Mouse (Mus musculus) gastrocnemius, adult 2 months (tissue): Measurements from ENCODE around the gene Brdt. TPM values are rescaled to one million over a fixed set of nuclear protein-coding genes. Genes with fewer than 3 reads are reported as not detected.

Experiments used
- DNase-seq: peaks from one replicate; pipeline ENCODE4 v3.0.0; 2022
- H3K27ac ChIP-seq: fragments of 200-600 bp; 2 replicates; pipeline ENCODE4 v1.8.1; 2022; ENCODE audit warnings: mild to moderate bottlenecking
- H3K4me3 ChIP-seq: fragments of 200-600 bp; 2 replicates; pipeline ENCODE4 v1.8.1; 2022; ENCODE audit warnings: mild to moderate bottlenecking, moderate library complexity
- CTCF ChIP-seq: fragments of 200-600 bp; IDR thresholded peaks from 2 replicates; pipeline ENCODE4 v1.8.1; 2022; ENCODE audit warnings: antibody characterized with exemption, mild to moderate bottlenecking, moderate library complexity
- intact Hi-C: fragments of 180-260 bp; cut with DNase I; formaldehyde crosslinking; loops from one replicate; pipeline ENCODE4 v1.15.1; 2025
- long read RNA-seq, 2 experiments: library from polyadenylated mRNA; stranded (forward); transcript quantifications; one replicate each; pipeline ENCODE4 v2.0.0; 2021
- total RNA-seq, 2 experiments: library from RNA; stranded (reverse); gene quantifications; 2 replicates each; pipeline ENCODE4 v1.2.3; 2021

Brdt gene
- total RNA-seq, result 1 to 10 TPM; 2.1 to 2.3 TPM
- long read RNA-seq, experiment 1, result 0 reads
- long read RNA-seq, experiment 2, result 0 reads

- intact Hi-C loops, result no loop called here
- DNase-seq, result no peak
Measured at GRCm38 (mm10) chr5:107330916-107331421, at the start of gene Brdt. Gene Brdt (plus strand): TSS chr5:107331159.

GRCm38 (mm10) chr5:107282561-107283307 lies 48.2 kb upstream of the Brdt start:
- no peak for DNase-seq
- TF ChIP-seq CTCF, result no peak
- peak overlapping the region; percentile 13 for H3K4me3 ChIP-seq
- H3K27ac ChIP-seq, result peak overlapping the region; percentile 60; the same call in 1 of the 2 replicates
- intact Hi-C loops, result loop anchor here (10.0 kb wide), 1 partner anchor 158 kb away; no protein-coding TSS in a partner anchor

More at GRCm38 (mm10) chr5:107330916-107331421, at the start of gene Brdt:
- Histone ChIP-seq H3K27ac (no peak within 1 kb of the TSS), H3K4me3 (no peak within 1 kb of the TSS)
- no peak for TF ChIP-seq CTCF

GRCm38 (mm10) chr5:107283935-107284524 lies 46.9 kb upstream of the Brdt start:
- peak; percentile 65 for DNase-seq
- peak overlapping the region; percentile 62 for H3K27ac ChIP-seq

GRCm38 (mm10) chr5:107285563-107285962 lies 45.4 kb upstream of the Brdt start:
- TF ChIP-seq CTCF, result no peak
- Histone ChIP-seq H3K27ac (peak overlapping the region; percentile 92), H3K4me3 (peak overlapping the region; percentile 99)
- DNase-seq, result no peak
- intact Hi-C loops, result loop anchor here (5.0 to 10.0 kb wide), 2 partner anchors 118 to 161 kb away; no protein-coding TSS in a partner anchor

More at GRCm38 (mm10) chr5:107283935-107284524, 46.9 kb upstream of the Brdt start:
- intact Hi-C loops, result loop anchor here (10.0 kb wide), 1 partner anchor 159 kb away; no protein-coding TSS in a partner anchor
- peak overlapping the region; percentile 29 for H3K4me3 ChIP-seq
- TF ChIP-seq CTCF, result no peak

- intact Hi-C loops, result loop anchor here (5.0 to 10.0 kb wide), 2 partner anchors 120 to 163 kb away; no protein-coding TSS in a partner anchor
- H3K27ac ChIP-seq, result peak overlapping the region; percentile 92
- H3K4me3 ChIP-seq, result peak overlapping the region; percentile 99
- peak; percentile 77 for DNase-seq
- TF ChIP-seq CTCF, result peak; percentile 80
Measured at GRCm38 (mm10) chr5:107287254-107287907, 43.6 kb upstream of the Brdt start.

- Histone ChIP-seq H3K27ac (peak overlapping the region; percentile 92), H3K4me3 (peak overlapping the region; percentile 99)
- TF ChIP-seq CTCF, result no peak
- DNase-seq, result no peak
- intact Hi-C loops, result loop anchor here (2.0 to 10.0 kb wide), 3 partner anchors 121 to 297 kb away; no protein-coding TSS in a partner anchor
Measured at GRCm38 (mm10) chr5:107287908-107288267, 43.1 kb upstream of the Brdt start.

- Histone ChIP-seq H3K27ac (peak overlapping the region; percentile 92), H3K4me3 (peak overlapping the region; percentile 99)
- no peak for TF ChIP-seq CTCF
- DNase-seq, result peak; percentile 70
- intact Hi-C loops, result loop anchor here (2.0 to 10.0 kb wide), 3 partner anchors 121 to 298 kb away; no protein-coding TSS in a partner anchor
Measured at GRCm38 (mm10) chr5:107288427-107289233, 42.3 kb upstream of the Brdt start.

GRCm38 (mm10) chr5:107289234-107289764 lies 41.7 kb upstream of the Brdt start, which contains the start of gene Tgfbr3:
Gene Tgfbr3 (minus strand): TSS chr5:107289629.
- H3K27ac ChIP-seq, result peak within 1 kb of the TSS; percentile 92
- peak; percentile 68 for TF ChIP-seq CTCF
- peak; percentile 92 for DNase-seq
- intact Hi-C loops, result loop anchor here (2.0 to 10.0 kb wide), 3 partner anchors 122 to 298 kb away; no protein-coding TSS in a partner anchor
- peak within 1 kb of the TSS; percentile 99 for H3K4me3 ChIP-seq

- intact Hi-C loops, result loop anchor here (2.0 to 10.0 kb wide), 3 partner anchors 123 to 299 kb away; no protein-coding TSS in a partner anchor
- H3K4me3 ChIP-seq, result peak overlapping the region; percentile 99
- no peak for TF ChIP-seq CTCF
- no peak for DNase-seq
- H3K27ac ChIP-seq, result peak overlapping the region; percentile 39; the same call in 1 of the 2 replicates
Measured at GRCm38 (mm10) chr5:107289986-107290385, 41.0 kb upstream of the Brdt start.

GRCm38 (mm10) chr5:107294041-107294440 lies 36.9 kb upstream of the Brdt start:
- no peak overlapping the region for H3K27ac ChIP-seq
- TF ChIP-seq CTCF, result no peak
- H3K4me3 ChIP-seq, result no peak overlapping the region
- no peak for DNase-seq
- intact Hi-C loops, result no loop called here

- H3K4me3 ChIP-seq, result no peak overlapping the region
- intact Hi-C loops, result no loop called here
- no peak overlapping the region for H3K27ac ChIP-seq
- peak; percentile 41 for DNase-seq
- TF ChIP-seq CTCF, result no peak
Measured at GRCm38 (mm10) chr5:107295061-107295816, 35.7 kb upstream of the Brdt start.
